Mouse (Mus musculus): ENCODE data around the gene Tctex1d2.

Gene Tctex1d2

GRCm38 (mm10) chr16:32419517-32420483 lies at the start of gene Tctex1d2:
TSS of gene Tctex1d2 (plus strand) at chr16:32419702.
- DNase-seq: peak; percentile 97 to 98

GRCm38 (mm10) chr16:32371351-32371750 lies 48.2 kb upstream of the Tctex1d2 start:
- DNase-seq: peak in 1 of 2 experiments; percentile 46

- DNase-seq: no peak
Measured at GRCm38 (mm10) chr16:32379575-32379974, 39.9 kb upstream of the Tctex1d2 start.

GRCm38 (mm10) chr16:32382901-32383300 lies 36.6 kb upstream of the Tctex1d2 start:
- DNase-seq: no peak

- no peak for DNase-seq
Measured at GRCm38 (mm10) chr16:32384885-32385284, 34.6 kb upstream of the Tctex1d2 start.

- no peak for DNase-seq
Measured at GRCm38 (mm10) chr16:32386826-32387225, 32.7 kb upstream of the Tctex1d2 start.

GRCm38 (mm10) chr16:32389049-32389448 lies 30.5 kb upstream of the Tctex1d2 start:
- no peak for DNase-seq

- DNase-seq: no peak
Measured at GRCm38 (mm10) chr16:32389841-32390240, 29.7 kb upstream of the Tctex1d2 start.

GRCm38 (mm10) chr16:32390882-32391281 lies 28.6 kb upstream of the Tctex1d2 start:
- DNase-seq: no peak

GRCm38 (mm10) chr16:32395679-32396540 lies 23.6 kb upstream of the Tctex1d2 start:
- no peak for DNase-seq

- DNase-seq: no peak
Measured at GRCm38 (mm10) chr16:32396541-32396835, 23.0 kb upstream of the Tctex1d2 start.

GRCm38 (mm10) chr16:32398206-32398605 lies 21.3 kb upstream of the Tctex1d2 start:
- no peak for DNase-seq

GRCm38 (mm10) chr16:32400267-32400666 lies 19.2 kb upstream of the Tctex1d2 start, which contains the start of gene Tm4sf19:
TSS of gene Tm4sf19 (plus strand) at chr16:32400506.
- DNase-seq: no peak

- DNase-seq: peak in 1 of 2 experiments; percentile 20
Measured at GRCm38 (mm10) chr16:32401335-32401965, 18.1 kb upstream of the Tctex1d2 start.

- DNase-seq: no peak
Measured at GRCm38 (mm10) chr16:32402818-32403217, 16.7 kb upstream of the Tctex1d2 start.

GRCm38 (mm10) chr16:32405716-32406115 lies 13.8 kb upstream of the Tctex1d2 start:
- no peak for DNase-seq

GRCm38 (mm10) chr16:32406671-32407070 lies 12.8 kb upstream of the Tctex1d2 start:
- DNase-seq: no peak

GRCm38 (mm10) chr16:32407730-32408129 lies 11.8 kb upstream of the Tctex1d2 start:
- no peak for DNase-seq

- no peak for DNase-seq
Measured at GRCm38 (mm10) chr16:32417457-32417856, 2.0 kb upstream of the Tctex1d2 start.

- no peak for DNase-seq
Measured at GRCm38 (mm10) chr16:32427506-32427905, 8.0 kb downstream of the Tctex1d2 start.

GRCm38 (mm10) chr16:32430474-32431046 lies 11.1 kb downstream of the Tctex1d2 start, which contains the start of gene Pcyt1a:
TSS of gene Pcyt1a (plus strand) at chr16:32430921.
- DNase-seq: peak; percentile 93 to 96

GRCm38 (mm10) chr16:32431047-32431591 lies 11.6 kb downstream of the Tctex1d2 start:
- DNase-seq: no peak
